Mouse (Mus musculus): ENCODE measurements around the gene Ttc3. TPM values are rescaled to one million over a fixed set of nuclear protein-coding genes. Genes with fewer than 3 reads are reported as not detected.
A peak's percentile ranks its signal among the peaks of the same experiment; 100 is the strongest.

The Ttc3 gene
- polyA plus RNA-seq, 1 experiment from 2014 or later: 152 TPM

- TF ChIP-seq CTCF (IDR thresholded peaks at IDR 0.05; ENCODE audit: low read depth): no peak
- no peak overlapping the region for H3K27ac ChIP-seq
- DNase-seq (ENCODE audit: low spot score) (no peak), ATAC-seq (replicated peaks; ENCODE audit: low FRiP score, low read depth) (no peak)
- H3K9me3 ChIP-seq (replicated peaks; ENCODE audit: low read length): no peaks in the 10 kb centered on the region
- no peaks in the 10 kb centered on the region for H3K27me3 ChIP-seq (ENCODE audit: insufficient read depth, low read length)
- no peak overlapping the region for H3K4me2 ChIP-seq (ENCODE audit: low read length)
- H3K4me1 ChIP-seq (replicated peaks; ENCODE audit: insufficient read depth, low read length): no peaks in the 10 kb centered on the region
- 78% methylated on average over 7 of the region's 7 CpGs for WGBS
- H3K36me3 ChIP-seq (ENCODE audit: insufficient read depth, low read length): no peaks in the 10 kb centered on the region
- no peak overlapping the region for H3K9ac ChIP-seq (ENCODE audit: low read depth, low read length)
- no peak overlapping the region for H3K4me3 ChIP-seq (replicated peaks; ENCODE audit: low read depth, low read length)
These were observed 23.2 kb upstream of the Ttc3 start for GRCm38 (mm10) chr16:94347080-94347731.

GRCm38 (mm10) chr16:94348779-94349178 is 21.6 kb upstream of the Ttc3 start:
- H3K27me3 ChIP-seq (ENCODE audit: insufficient read depth, low read length): no peaks in the 10 kb centered on the region
- H3K4me2 ChIP-seq (ENCODE audit: low read length): no peak overlapping the region
- no peak overlapping the region for H3K27ac ChIP-seq
- no peaks in the 10 kb centered on the region for H3K9me3 ChIP-seq (replicated peaks; ENCODE audit: low read length)
- H3K9ac ChIP-seq (ENCODE audit: low read depth, low read length): no peak overlapping the region
- no peaks in the 10 kb centered on the region for H3K36me3 ChIP-seq (ENCODE audit: insufficient read depth, low read length)
- 92% methylated on average over 2 of the region's 2 CpGs for WGBS
- H3K4me1 ChIP-seq (replicated peaks; ENCODE audit: insufficient read depth, low read length): no peaks in the 10 kb centered on the region
- ATAC-seq (replicated peaks; ENCODE audit: low FRiP score, low read depth) (no peak), DNase-seq (ENCODE audit: low spot score) (no peak)
- H3K4me3 ChIP-seq (replicated peaks; ENCODE audit: low read depth, low read length): no peak overlapping the region
- TF ChIP-seq CTCF (IDR thresholded peaks at IDR 0.05; ENCODE audit: low read depth): no peak

- no peaks in the 10 kb centered on the region for H3K4me1 ChIP-seq (replicated peaks; ENCODE audit: insufficient read depth, low read length)
These were observed 20.7 kb upstream of the Ttc3 start for GRCm38 (mm10) chr16:94349588-94350286.

GRCm38 (mm10) chr16:94350287-94350677 is 20.1 kb upstream of the Ttc3 start:
- ATAC-seq (replicated peaks; ENCODE audit: low FRiP score, low read depth) (no peak), DNase-seq (ENCODE audit: low spot score) (no peak)
- Histone ChIP-seq H3K27ac (no peak overlapping the region), H3K4me2 (ENCODE audit: low read length) (no peak overlapping the region), H3K4me1 (replicated peaks; ENCODE audit: insufficient read depth, low read length) (no peaks in the 10 kb centered on the region), H3K36me3 (ENCODE audit: insufficient read depth, low read length) (no peaks in the 10 kb centered on the region), H3K27me3 (ENCODE audit: insufficient read depth, low read length) (no peaks in the 10 kb centered on the region), H3K4me3 (replicated peaks; ENCODE audit: low read depth, low read length) (no peak overlapping the region), H3K9me3 (replicated peaks; ENCODE audit: low read length) (no peaks in the 10 kb centered on the region), H3K9ac (ENCODE audit: low read depth, low read length) (no peak overlapping the region)
- WGBS: 53% methylated on average over 10 of the region's 10 CpGs
- TF ChIP-seq CTCF (IDR thresholded peaks at IDR 0.05; ENCODE audit: low read depth): no peak

More at GRCm38 (mm10) chr16:94349588-94350286, 20.7 kb upstream of the Ttc3 start:
- Histone ChIP-seq H3K9ac (ENCODE audit: low read depth, low read length) (no peak overlapping the region), H3K4me3 (replicated peaks; ENCODE audit: low read depth, low read length) (no peak overlapping the region), H3K27ac (no peak overlapping the region), H3K27me3 (ENCODE audit: insufficient read depth, low read length) (no peaks in the 10 kb centered on the region), H3K36me3 (ENCODE audit: insufficient read depth, low read length) (no peaks in the 10 kb centered on the region), H3K4me2 (ENCODE audit: low read length) (no peak overlapping the region), H3K9me3 (replicated peaks; ENCODE audit: low read length) (no peaks in the 10 kb centered on the region)
- DNase-seq (ENCODE audit: low spot score) (no peak), ATAC-seq (replicated peaks; ENCODE audit: low FRiP score, low read depth) (no peak)
- no peak for TF ChIP-seq CTCF (IDR thresholded peaks at IDR 0.05; ENCODE audit: low read depth)
- WGBS: 57% methylated on average over 11 of the region's 11 CpGs

- 20% methylated on average over 9 of the region's 9 CpGs for WGBS
- no peak overlapping the region for H3K4me2 ChIP-seq (ENCODE audit: low read length)
- no peak for TF ChIP-seq CTCF (IDR thresholded peaks at IDR 0.05; ENCODE audit: low read depth)
- peak; percentile 70 for DNase-seq (ENCODE audit: low spot score)
- H3K4me3 ChIP-seq (replicated peaks; ENCODE audit: low read depth, low read length): no peak overlapping the region
- 0 out of 2 replicates have a peak, but pooled peaks have one; percentile 46 for ATAC-seq (replicated peaks; ENCODE audit: low FRiP score, low read depth)
- no peaks in the 10 kb centered on the region for H3K36me3 ChIP-seq (ENCODE audit: insufficient read depth, low read length)
- H3K4me1 ChIP-seq (replicated peaks; ENCODE audit: insufficient read depth, low read length): no peaks in the 10 kb centered on the region
- H3K9ac ChIP-seq (ENCODE audit: low read depth, low read length): no peak overlapping the region
- H3K27me3 ChIP-seq (ENCODE audit: insufficient read depth, low read length): no peaks in the 10 kb centered on the region
- no peak overlapping the region for H3K27ac ChIP-seq
- no peaks in the 10 kb centered on the region for H3K9me3 ChIP-seq (replicated peaks; ENCODE audit: low read length)
These were observed 16.0 kb upstream of the Ttc3 start for GRCm38 (mm10) chr16:94354450-94354849.

GRCm38 (mm10) chr16:94356046-94356445 is 14.4 kb upstream of the Ttc3 start:
- no peak for DNase-seq (ENCODE audit: low spot score)
- no peaks in the 10 kb centered on the region for H3K9me3 ChIP-seq (replicated peaks; ENCODE audit: low read length)
- H3K4me2 ChIP-seq (ENCODE audit: low read length): no peak overlapping the region
- no peak overlapping the region for H3K4me3 ChIP-seq (replicated peaks; ENCODE audit: low read depth, low read length)
- ATAC-seq (replicated peaks; ENCODE audit: low FRiP score, low read depth): no peak
- WGBS: 58% methylated on average over 7 of the region's 7 CpGs
- no peaks in the 10 kb centered on the region for H3K36me3 ChIP-seq (ENCODE audit: insufficient read depth, low read length)
- H3K9ac ChIP-seq (ENCODE audit: low read depth, low read length): no peak overlapping the region
- H3K27me3 ChIP-seq (ENCODE audit: insufficient read depth, low read length): no peaks in the 10 kb centered on the region
- no peaks in the 10 kb centered on the region for H3K4me1 ChIP-seq (replicated peaks; ENCODE audit: insufficient read depth, low read length)
- TF ChIP-seq CTCF (IDR thresholded peaks at IDR 0.05; ENCODE audit: low read depth): no peak
- no peak overlapping the region for H3K27ac ChIP-seq
